Mouse (Mus musculus): ENCODE results near the gene Olfr69. TPM values are rescaled to one million over a fixed set of nuclear protein-coding genes. Genes with fewer than 3 reads are reported as not detected.
"Not testable (repeated sequence)": the region's sequence is repeated elsewhere in the genome, so short reads cannot be mapped to it uniquely, and the experiment has no call there.

Gene Olfr69
- total RNA-seq, 2 experiments from 2014 or later, result not detected

- not testable (repeated sequence) for DNase-seq (ENCODE audit: low spot score in 2 of 2)
Observed at GRCm38 (mm10) chr7:103716398-103716797, 55.0 kb downstream of the Olfr69 start.

Other genes with a start within 250 kb of the Olfr69 start
- not detected for gene Olfr612, start 228.9 kb downstream of the Olfr69 start, total RNA-seq (2021)
- not detected for gene Olfr613, start 223.5 kb downstream of the Olfr69 start, total RNA-seq (2021)
- not detected for gene Olfr615, start 215.5 kb downstream of the Olfr69 start, total RNA-seq (2021)
- not detected for gene Olfr616, start 202.5 kb downstream of the Olfr69 start, total RNA-seq (2021)
- not detected for gene Olfr617, start 198.5 kb downstream of the Olfr69 start, total RNA-seq (2021)
- gene Olfr618, start 181.5 kb downstream of the Olfr69 start, total RNA-seq (2021), result not detected
- not detected for gene Olfr619, start 171.0 kb downstream of the Olfr69 start, total RNA-seq (2021)
- gene Olfr620, start 159.1 kb downstream of the Olfr69 start, total RNA-seq (2021), result not detected
- gene Olfr622, start 128.9 kb downstream of the Olfr69 start, total RNA-seq (2021), result not detected
- gene Olfr623, start 107.9 kb downstream of the Olfr69 start, total RNA-seq (2021), result not detected
- not detected for gene Olfr624, start 100.4 kb downstream of the Olfr69 start, total RNA-seq (2021)
- not detected for gene Olfr625-ps1, start 88.9 kb downstream of the Olfr69 start, total RNA-seq (2021)
- not detected for gene Olfr243, start 56.9 kb downstream of the Olfr69 start, total RNA-seq (2021)
- gene Olfr628, start 41.2 kb downstream of the Olfr69 start, total RNA-seq (2021), result not detected
- not detected for gene Olfr629, start 26.7 kb downstream of the Olfr69 start, total RNA-seq (2021)
- gene Olfr630, start 14.3 kb downstream of the Olfr69 start, total RNA-seq (2021), result not detected
- gene Olfr68, start 8.1 kb upstream of the Olfr69 start, total RNA-seq (2021), result not detected
- gene Olfr67, start 20.2 kb upstream of the Olfr69 start, total RNA-seq (2021), result not detected
- gene Hbb-bt, start 42.4 kb upstream of the Olfr69 start, total RNA-seq (2021), result 10 to 100 TPM; 62.8 to 81.8 TPM
- gene Hbb-bs, start 56.5 kb upstream of the Olfr69 start, total RNA-seq (2021), result 100 to 1,000 TPM; 289 to 541 TPM
- not detected for gene Hbb-bh2, start 68.9 kb upstream of the Olfr69 start, total RNA-seq (2021)
- gene Hbb-bh1, start 71.6 kb upstream of the Olfr69 start, total RNA-seq (2021), result not detected
- gene Hbb-y, start 81.6 kb upstream of the Olfr69 start, total RNA-seq (2021), result not detected
- not detected for gene Olfr66, start 114.7 kb upstream of the Olfr69 start, total RNA-seq (2021)
- gene Olfr64, start 122.9 kb upstream of the Olfr69 start, total RNA-seq (2021), result not detected
- not detected for gene Olfr65, start 131.9 kb upstream of the Olfr69 start, total RNA-seq (2021)
- not detected for gene Olfr631, start 157.2 kb upstream of the Olfr69 start, total RNA-seq (2021)
- gene Olfr632, start 162.8 kb upstream of the Olfr69 start, total RNA-seq (2021), result not detected
- not detected for gene Olfr633, start 172.8 kb upstream of the Olfr69 start, total RNA-seq (2021)
- gene Olfr635, start 199.6 kb upstream of the Olfr69 start, total RNA-seq (2021), result under 1 TPM in 1 of 2 experiments, not detected in 1; 0.03 TPM
- gene Olfr638, start 227.2 kb upstream of the Olfr69 start, total RNA-seq (2021), result not detected
- under 1 TPM; 0.03 to 0.05 TPM for gene Olfr639, start 245.7 kb upstream of the Olfr69 start, total RNA-seq (2021)

Measured in gastrocnemius, postnatal 4 days (tissue).